10 mouse cellular contexts compared by ENCODE assay signal in genomic region chr9:56701394-56701793, GRCm38 (mm10).
DNase-seq lines count a peak whose midpoint lies in the region; ATAC-seq and TF ChIP-seq lines count a peak whose summit lies in the region.
"Had no signal": no experiment of that assay in that cellular context is flagged by ENCODE, and none has a peak within 500 bp of the region (broad histone marks: within the 10 kb centered on the region; RNA-seq: fewer than 3 reads in every experiment).

No protein-coding gene starts in this region.

- H3K4me1 ChIP-seq in embryonic facial prominence, embryonic 13.5 days = peaks cover 17% of the 10 kb centered on the region
- H3K4me1 ChIP-seq in embryonic facial prominence, embryonic 10.5 days = peaks cover 3% of the 10 kb centered on the region
- H3K4me1 ChIP-seq in midbrain, embryonic 13.5 days (replicated peaks) = peaks cover 14% of the 10 kb centered on the region
- peaks cover 10% of the 10 kb centered on the region for H3K4me1 ChIP-seq in midbrain, embryonic 15.5 days
- peaks cover 9% of the 10 kb centered on the region; the same call in 1 of the 2 replicates for H3K4me1 ChIP-seq in limb, embryonic 14.5 days (ENCODE audit: control insufficient read depth, insufficient read depth, low read length)
- H3K4me1 ChIP-seq: heart, embryonic 10.5 days; liver, embryonic 13.5 days had no signal

- DNase-seq in embryonic facial prominence, embryonic 10.5 days (ENCODE audit: low spot score) = no peak
- peak; percentile 84 for DNase-seq in brain, embryonic 14.5 days (ENCODE audit: low read depth)
- peak; percentile 77 for DNase-seq in limb, embryonic 14.5 days (ENCODE audit: low spot score)
- DNase-seq in liver = no peak
- DNase-seq in B cell, adult 2 months = no peak
- DNase-seq: liver, embryonic 13.5 days had no signal

- H3K4me2 ChIP-seq in embryonic facial prominence, embryonic 13.5 days = no peak overlapping the region
- H3K4me2 ChIP-seq in midbrain, embryonic 13.5 days (replicated peaks) = no peak overlapping the region
- no peak overlapping the region for H3K4me2 ChIP-seq in midbrain, embryonic 15.5 days
- no peak overlapping the region for H3K4me2 ChIP-seq in limb, embryonic 14.5 days (replicated peaks; ENCODE audit: low read depth, low read length, severe bottlenecking)
- H3K4me2 ChIP-seq: liver, embryonic 13.5 days had no signal

- H3K27ac ChIP-seq in embryonic facial prominence, embryonic 13.5 days = peak overlapping the region; percentile 65
- no peak overlapping the region for H3K27ac ChIP-seq in embryonic facial prominence, embryonic 10.5 days (replicated peaks)
- H3K27ac ChIP-seq in midbrain, embryonic 13.5 days = no peak overlapping the region
- no peak overlapping the region for H3K27ac ChIP-seq in midbrain, embryonic 15.5 days
- H3K27ac ChIP-seq in limb, embryonic 14.5 days (replicated peaks; ENCODE audit: low read depth, low read length) = no peak overlapping the region
- H3K27ac ChIP-seq: heart, embryonic 10.5 days; liver, embryonic 13.5 days had no signal

- peak; percentile 39; the same call in 1 of the 2 replicates for ATAC-seq in embryonic facial prominence, embryonic 13.5 days (ENCODE audit: insufficient number of reproducible peaks, insufficient read depth, low FRiP score, low TSS enrichment, low read depth)
- peak; percentile 37; the same call in 1 of the 2 replicates for ATAC-seq in midbrain, embryonic 13.5 days
- ATAC-seq in midbrain, embryonic 15.5 days (replicated peaks) = no peak
- no peak for ATAC-seq in limb, embryonic 14.5 days (ENCODE audit: low FRiP score, low read depth)

- H3K36me3 ChIP-seq in embryonic facial prominence, embryonic 13.5 days = no peaks in the 10 kb centered on the region
- H3K36me3 ChIP-seq in embryonic facial prominence, embryonic 10.5 days (replicated peaks) = no peaks in the 10 kb centered on the region
- no peaks in the 10 kb centered on the region for H3K36me3 ChIP-seq in midbrain, embryonic 13.5 days
- no peaks in the 10 kb centered on the region for H3K36me3 ChIP-seq in midbrain, embryonic 15.5 days (replicated peaks)
- no peaks in the 10 kb centered on the region for H3K36me3 ChIP-seq in limb, embryonic 14.5 days (ENCODE audit: control insufficient read depth, insufficient read depth, low read length)
- H3K36me3 ChIP-seq: heart, embryonic 10.5 days; liver, embryonic 13.5 days had no signal

- H3K9me3 ChIP-seq in embryonic facial prominence, embryonic 13.5 days = no peaks in the 10 kb centered on the region
- no peaks in the 10 kb centered on the region for H3K9me3 ChIP-seq in embryonic facial prominence, embryonic 10.5 days
- H3K9me3 ChIP-seq in midbrain, embryonic 13.5 days = no peaks in the 10 kb centered on the region
- H3K9me3 ChIP-seq in midbrain, embryonic 15.5 days = no peaks in the 10 kb centered on the region
- H3K9me3 ChIP-seq in limb, embryonic 14.5 days (ENCODE audit: control insufficient read depth, low read length) = no peaks in the 10 kb centered on the region
- H3K9me3 ChIP-seq: heart, embryonic 10.5 days; liver, embryonic 13.5 days had no signal

- H3K27me3 ChIP-seq in embryonic facial prominence, embryonic 13.5 days = no peaks in the 10 kb centered on the region
- no peaks in the 10 kb centered on the region; the same call in 1 of the 2 replicates for H3K27me3 ChIP-seq in embryonic facial prominence, embryonic 10.5 days (replicated peaks; ENCODE audit: low read depth, poor library complexity, severe bottlenecking)
- no peaks in the 10 kb centered on the region for H3K27me3 ChIP-seq in midbrain, embryonic 13.5 days
- no peaks in the 10 kb centered on the region for H3K27me3 ChIP-seq in midbrain, embryonic 15.5 days (replicated peaks)
- no peaks in the 10 kb centered on the region for H3K27me3 ChIP-seq in limb, embryonic 14.5 days (ENCODE audit: control insufficient read depth, insufficient read depth, low read length)
- H3K27me3 ChIP-seq: liver, embryonic 13.5 days had no signal

- no peak overlapping the region for H3K4me3 ChIP-seq in embryonic facial prominence, embryonic 13.5 days
- no peak overlapping the region for H3K4me3 ChIP-seq in embryonic facial prominence, embryonic 10.5 days
- no peak overlapping the region for H3K4me3 ChIP-seq in midbrain, embryonic 13.5 days (replicated peaks)
- H3K4me3 ChIP-seq in midbrain, embryonic 15.5 days = no peak overlapping the region
- H3K4me3 ChIP-seq in limb, embryonic 14.5 days (replicated peaks; ENCODE audit: low read length) = no peak overlapping the region
- H3K4me3 ChIP-seq: heart, embryonic 10.5 days; liver, embryonic 13.5 days had no signal

- 54% methylated on average over 3 of the region's 3 CpGs for WGBS in embryonic facial prominence, embryonic 13.5 days
- WGBS in embryonic facial prominence, embryonic 10.5 days = 69% methylated on average over 3 of the region's 3 CpGs
- WGBS in midbrain, embryonic 13.5 days = 72% methylated on average over 3 of the region's 3 CpGs
- 57% methylated on average over 3 of the region's 3 CpGs for WGBS in midbrain, embryonic 15.5 days
- 40% methylated on average over 2 of the region's 3 CpGs for WGBS in limb, embryonic 14.5 days

- 0 out of 2 replicates have a peak overlapping the region, but pooled peaks have one; percentile 32 for H3K9ac ChIP-seq in embryonic facial prominence, embryonic 13.5 days
- H3K9ac ChIP-seq in midbrain, embryonic 13.5 days (replicated peaks) = no peak overlapping the region
- no peak overlapping the region for H3K9ac ChIP-seq in midbrain, embryonic 15.5 days
- no peak overlapping the region for H3K9ac ChIP-seq in limb, embryonic 14.5 days (ENCODE audit: low read depth, low read length, severe bottlenecking)
- H3K9ac ChIP-seq: liver, embryonic 13.5 days had no signal

- no peak for TF ChIP-seq CTCF in brain, embryonic 14.5 days (IDR thresholded peaks at IDR 0.05; ENCODE audit: borderline replicate concordance, extremely low read depth, insufficient read depth, insufficient read length)

- TF ChIP-seq POLR2A in brain, embryonic 14.5 days (IDR thresholded peaks at IDR 0.05; ENCODE audit: borderline replicate concordance, extremely low read depth, insufficient read depth, insufficient read length, poor library complexity, severe bottlenecking) = no peak
- no peak for TF ChIP-seq POLR2A in limb, embryonic 14.5 days (IDR thresholded peaks at IDR 0.05; ENCODE audit: borderline replicate concordance, extremely low read depth, insufficient read depth, insufficient read length)

Comparison
In these comparisons a context has a peak if more than half of its experiments do, and no peak if none do; other contexts are left out.
1. ATAC-seq: peak in embryonic facial prominence, embryonic 13.5 days (single experiment) and midbrain, embryonic 13.5 days (single experiment); none in midbrain, embryonic 15.5 days (single experiment) and limb, embryonic 14.5 days (single experiment).
2. DNase-seq: peak in brain, embryonic 14.5 days (single experiment) and limb, embryonic 14.5 days (single experiment); none in embryonic facial prominence, embryonic 10.5 days (single experiment), liver (single experiment) and B cell, adult 2 months (0 of 2).